Mouse (Mus musculus) left cerebral cortex, postnatal 36 days (tissue): ENCODE data around the gene Trub2. TPM values are rescaled to one million over a fixed set of nuclear protein-coding genes. Genes with fewer than 3 reads are reported as not detected.
A peak's percentile ranks its signal among the peaks of the same experiment; 100 is the strongest.
"Not testable (repeated sequence)": the region's sequence is repeated elsewhere in the genome, so short reads cannot be mapped to it uniquely, and the experiment has no call there.

Source experiments
- DNase-seq, 2 experiments: peaks; one replicate each; pipeline ENCODE4 v3.0.0; 2021 to 2022; ENCODE audit warnings: low spot score in 2 of 2, mixed read lengths in 1 of 2
- intact Hi-C: fragments of 180-260 bp; cut with DNase I; formaldehyde crosslinking; loops from one replicate; pipeline ENCODE4 v1.15.1; 2025
- total RNA-seq, 2 experiments: library from RNA; stranded (reverse); gene quantifications; 2 replicates each; pipeline ENCODE4 v1.2.3; 2021

Gene Trub2
- total RNA-seq, 2 experiments from 2014 or later, result 46.6 to 52.1 TPM

- intact Hi-C loops, result no loop called here
- peak; percentile 87 to 91 for DNase-seq
Observed at GRCm38 (mm10) chr2:29787104-29787917, 991 bp downstream of the Trub2 start, which contains the start of gene Coq4. Gene Coq4, plus strand, starts transcription at chr2:29787493.

GRCm38 (mm10) chr2:29784290-29784689 is 4.0 kb downstream of the Trub2 start:
- intact Hi-C loops, result no loop called here
- DNase-seq, result no peak

- intact Hi-C loops, DNase-seq: not testable (repeated sequence)
Observed at GRCm38 (mm10) chr2:29781256-29781655, 7.0 kb downstream of the Trub2 start.

GRCm38 (mm10) chr2:29773323-29773722 is 15.0 kb downstream of the Trub2 start:
- intact Hi-C loops, result no loop called here
- no peak for DNase-seq

GRCm38 (mm10) chr2:29771611-29772461 is 16.5 kb downstream of the Trub2 start:
- DNase-seq, result no peak
- intact Hi-C loops, result no loop called here

GRCm38 (mm10) chr2:29770162-29770561 is 18.1 kb downstream of the Trub2 start:
- no peak for DNase-seq
- intact Hi-C loops, result no loop called here

GRCm38 (mm10) chr2:29768901-29769300 is 19.4 kb downstream of the Trub2 start:
- intact Hi-C loops, result no loop called here
- no peak for DNase-seq

- DNase-seq, result no peak
- intact Hi-C loops, result no loop called here
Observed at GRCm38 (mm10) chr2:29767976-29768709, 20.2 kb downstream of the Trub2 start.

GRCm38 (mm10) chr2:29764831-29765230 is 23.5 kb downstream of the Trub2 start:
- peak; percentile 45 to 48 for DNase-seq
- intact Hi-C loops, result no loop called here

GRCm38 (mm10) chr2:29755693-29756092 is 32.6 kb downstream of the Trub2 start:
- intact Hi-C loops, result no loop called here
- DNase-seq, result no peak

GRCm38 (mm10) chr2:29752397-29752796 is 35.9 kb downstream of the Trub2 start:
- no peak for DNase-seq
- intact Hi-C loops, result no loop called here

GRCm38 (mm10) chr2:29751497-29751896 is 36.8 kb downstream of the Trub2 start, which contains the start of gene Gm13420:
Gene Gm13420, minus strand, starts transcription at chr2:29751685.
- DNase-seq, result no peak
- intact Hi-C loops, result no loop called here

GRCm38 (mm10) chr2:29748499-29748898 is 39.8 kb downstream of the Trub2 start:
- intact Hi-C loops, result no loop called here
- no peak for DNase-seq

GRCm38 (mm10) chr2:29747852-29748251 is 40.5 kb downstream of the Trub2 start:
- DNase-seq, result no peak
- intact Hi-C loops, result no loop called here

- DNase-seq, result peak in 1 of 2 experiments; percentile 40
- intact Hi-C loops, result no loop called here
Observed at GRCm38 (mm10) chr2:29747188-29747782, 41.0 kb downstream of the Trub2 start.

- DNase-seq, result no peak
- intact Hi-C loops, result no loop called here
Observed at GRCm38 (mm10) chr2:29744256-29744655, 44.0 kb downstream of the Trub2 start.

GRCm38 (mm10) chr2:29741207-29741606 is 47.1 kb downstream of the Trub2 start:
- intact Hi-C loops, result no loop called here
- no peak for DNase-seq

- intact Hi-C loops, result no loop called here
- no peak for DNase-seq
Observed at GRCm38 (mm10) chr2:29739368-29739767, 48.9 kb downstream of the Trub2 start.

- intact Hi-C loops, result no loop called here
- no peak for DNase-seq
Observed at GRCm38 (mm10) chr2:29738799-29739198, 49.5 kb downstream of the Trub2 start.
